Mouse (Mus musculus): ENCODE measurements around the gene Arpc3. TPM values are rescaled to one million over a fixed set of nuclear protein-coding genes. Genes with fewer than 3 reads are reported as not detected.

Arpc3 gene
- polyA plus RNA-seq (2012; rRNA removed): 294 and 320 TPM in 2 replicates

DNA sequence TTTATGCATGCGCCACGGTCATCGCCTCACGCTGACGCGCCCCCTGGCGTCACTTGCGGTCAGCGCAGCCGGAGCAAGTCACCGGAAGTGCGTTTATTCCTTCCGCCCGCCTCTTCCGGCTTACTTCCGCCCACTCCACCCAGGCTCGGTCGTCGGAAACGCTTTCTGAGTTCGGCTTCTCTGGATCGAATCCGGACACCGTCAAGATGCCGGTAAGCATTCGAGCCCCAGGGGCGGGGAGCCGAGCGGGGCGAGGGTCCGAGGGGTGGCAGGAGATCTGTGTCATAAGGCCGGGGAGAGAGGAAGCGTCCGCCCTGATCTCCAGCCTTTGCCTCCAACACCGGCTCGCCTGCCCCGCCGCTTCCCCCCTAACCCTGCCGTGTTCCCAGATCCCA, at the start of gene Arpc3:
Gene Arpc3 (plus strand): TSS at position 93 of the 395 bp plus-strand sequence.
- TF ChIP-seq POLR2A (IDR thresholded peaks at IDR 0.05; ENCODE audit: extremely low read depth, insufficient read depth, low read length) (peak; percentile 92), CTCF (IDR thresholded peaks at IDR 0.05; ENCODE audit: extremely low read depth, insufficient read depth, low read length) (peak; percentile 84)
- Histone ChIP-seq H3K4me3 (ENCODE audit: insufficient read depth, low read length) (peak within 1 kb of the TSS; percentile 89), H3K27ac (ENCODE audit: insufficient read depth, low read length) (0 out of 2 replicates have a peak within 1 kb of the TSS, but pooled peaks have one; percentile 2), H3K4me1 (ENCODE audit: control insufficient read depth, insufficient read depth, low read length) (peaks cover 4% of the 10 kb centered on the region; the same call in 1 of the 2 replicates)

DNA sequence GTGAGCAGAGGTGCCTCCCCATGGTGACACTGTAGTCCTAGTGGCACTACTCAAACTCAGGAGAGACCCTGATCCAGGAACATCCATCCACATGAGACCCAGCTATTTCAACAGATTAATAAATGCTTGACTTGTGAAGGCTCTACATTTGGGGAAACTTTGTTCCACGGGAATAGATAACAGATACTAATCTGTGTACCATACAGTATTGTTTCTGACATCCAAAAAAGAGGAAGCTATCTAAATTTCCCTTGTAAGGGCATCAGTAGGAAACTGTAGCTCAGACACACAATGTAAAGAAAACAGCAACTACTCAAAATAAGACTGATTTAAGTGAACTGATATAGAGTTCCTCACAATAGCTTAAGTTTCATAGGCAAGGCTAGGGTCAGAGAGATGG, 48.8 kb upstream of the Arpc3 start:
- no peak for TF ChIP-seq POLR2A (IDR thresholded peaks at IDR 0.05; ENCODE audit: extremely low read depth, insufficient read depth, low read length)
- no peak for TF ChIP-seq CTCF (IDR thresholded peaks at IDR 0.05; ENCODE audit: extremely low read depth, insufficient read depth, low read length)
- Histone ChIP-seq H3K4me3 (ENCODE audit: insufficient read depth, low read length) (no peak overlapping the region), H3K27ac (ENCODE audit: insufficient read depth, low read length) (no peak overlapping the region), H3K4me1 (ENCODE audit: control insufficient read depth, insufficient read depth, low read length) (no peaks in the 10 kb centered on the region)

DNA sequence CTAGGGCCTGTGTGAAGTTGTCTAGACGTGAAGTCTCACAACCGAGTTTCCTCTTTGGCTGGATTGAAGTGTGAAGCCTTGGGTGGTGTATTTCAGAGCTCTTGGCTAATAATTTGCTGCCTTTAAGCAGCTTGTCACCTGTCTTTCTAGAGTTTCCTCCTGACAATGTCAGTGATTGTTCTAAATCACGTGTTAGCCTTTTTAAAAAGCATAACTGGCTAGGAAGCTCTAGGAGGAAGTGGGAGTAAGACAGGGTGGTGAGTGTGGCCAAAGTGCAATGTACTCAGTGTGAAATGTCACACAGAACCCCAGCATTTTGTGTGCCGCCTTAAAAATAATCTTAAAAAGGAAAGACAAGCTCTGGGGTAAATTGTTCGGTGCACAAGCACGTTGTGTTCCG, 47.9 kb upstream of the Arpc3 start:
- TF ChIP-seq POLR2A (IDR thresholded peaks at IDR 0.05; ENCODE audit: extremely low read depth, insufficient read depth, low read length): no peak
- H3K27ac ChIP-seq (ENCODE audit: insufficient read depth, low read length): no peak overlapping the region
- H3K4me1 ChIP-seq (ENCODE audit: control insufficient read depth, insufficient read depth, low read length): no peaks in the 10 kb centered on the region
- no peak overlapping the region for H3K4me3 ChIP-seq (ENCODE audit: insufficient read depth, low read length)

DNA sequence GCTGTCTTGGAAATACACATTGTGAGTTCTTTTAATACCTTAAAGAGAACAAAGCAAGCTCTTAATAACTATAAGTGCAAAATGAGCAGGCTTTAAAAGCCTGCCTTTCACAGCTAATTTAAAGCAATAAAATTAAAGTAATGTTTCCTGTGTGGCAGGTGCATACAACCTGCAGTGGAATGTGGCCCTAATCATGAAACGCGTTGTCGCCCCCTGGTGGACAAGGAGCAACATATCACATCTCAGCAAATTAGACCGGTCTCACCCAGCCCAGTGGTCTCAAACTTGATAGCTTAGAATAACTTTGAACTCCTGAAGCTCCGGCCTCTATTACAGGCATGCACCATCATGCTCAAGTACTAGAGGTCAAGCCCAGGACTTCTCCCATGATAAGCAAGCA, 47.4 kb upstream of the Arpc3 start:
- H3K27ac ChIP-seq (ENCODE audit: insufficient read depth, low read length): no peak overlapping the region
- TF ChIP-seq CTCF (IDR thresholded peaks at IDR 0.05; ENCODE audit: extremely low read depth, insufficient read depth, low read length) (peak; percentile 87), POLR2A (IDR thresholded peaks at IDR 0.05; ENCODE audit: extremely low read depth, insufficient read depth, low read length) (no peak)
- no peaks in the 10 kb centered on the region for H3K4me1 ChIP-seq (ENCODE audit: control insufficient read depth, insufficient read depth, low read length)
- H3K4me3 ChIP-seq (ENCODE audit: insufficient read depth, low read length): no peak overlapping the region

DNA sequence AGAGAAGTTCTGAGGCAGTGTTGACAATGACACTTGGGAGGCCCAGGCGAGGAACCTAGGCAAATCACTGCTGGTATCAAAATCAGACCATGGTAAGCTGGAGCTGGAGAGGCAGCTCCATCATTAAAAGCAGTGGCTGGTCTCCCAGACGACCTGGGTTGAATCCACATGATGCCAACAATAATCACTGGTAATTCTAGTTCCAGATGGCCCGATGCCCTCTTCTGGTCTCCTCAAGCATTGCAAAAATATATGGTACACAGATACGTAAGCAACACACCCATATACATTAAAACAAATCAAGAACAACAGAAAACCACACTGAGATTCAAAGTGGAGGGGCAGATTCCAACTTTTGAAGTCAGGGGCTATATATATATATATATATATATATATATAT, 45.9 kb upstream of the Arpc3 start:
- no peak for TF ChIP-seq CTCF (IDR thresholded peaks at IDR 0.05; ENCODE audit: extremely low read depth, insufficient read depth, low read length)
- no peak for TF ChIP-seq POLR2A (IDR thresholded peaks at IDR 0.05; ENCODE audit: extremely low read depth, insufficient read depth, low read length)
- no peaks in the 10 kb centered on the region for H3K4me1 ChIP-seq (ENCODE audit: control insufficient read depth, insufficient read depth, low read length)
- no peak overlapping the region for H3K4me3 ChIP-seq (ENCODE audit: insufficient read depth, low read length)
- H3K27ac ChIP-seq (ENCODE audit: insufficient read depth, low read length): no peak overlapping the region

DNA sequence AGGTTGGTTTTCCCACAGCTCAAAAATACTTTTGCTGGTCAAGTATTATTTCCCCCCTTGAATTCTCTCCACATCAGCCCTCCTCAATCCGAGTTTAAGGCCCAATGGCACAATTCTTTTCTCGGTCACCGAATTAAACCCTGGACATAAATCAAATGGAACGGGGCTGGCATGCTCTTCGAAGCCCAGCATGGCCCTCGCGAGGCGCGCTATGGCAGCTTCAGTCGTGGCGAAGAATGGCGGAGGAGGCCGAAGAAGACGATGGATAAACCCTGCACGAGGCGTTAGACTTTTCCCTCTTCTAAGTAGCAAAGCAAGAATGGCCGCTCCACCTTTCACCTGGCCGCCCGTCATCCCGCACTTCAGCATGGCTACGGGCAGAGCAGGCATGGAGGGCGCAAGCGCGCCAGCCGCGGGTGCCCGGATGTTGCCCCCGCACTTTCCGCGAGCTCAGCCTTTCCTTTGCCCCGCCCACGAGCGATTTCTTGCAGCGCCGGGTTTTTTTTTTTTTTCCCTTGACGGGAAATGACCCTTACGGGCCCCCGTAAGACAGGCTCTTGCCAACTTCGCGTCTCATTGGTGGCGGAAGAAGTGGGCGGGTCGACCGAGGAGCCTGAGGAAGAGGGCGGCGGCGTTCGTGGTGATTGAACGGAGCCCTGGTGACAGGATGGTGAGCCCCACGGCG, 37.7 kb upstream of the Arpc3 start, which contains the start of the genes Rad9b and Vps29:
Gene Rad9b (minus strand): TSS at position 427 of the 685 bp plus-strand sequence.
Gene Vps29 (plus strand): TSS at position 563 of the 685 bp plus-strand sequence.
- Histone ChIP-seq H3K4me1 (ENCODE audit: control insufficient read depth, insufficient read depth, low read length) (peaks cover 3% of the 10 kb centered on the region), H3K27ac (ENCODE audit: insufficient read depth, low read length) (peak within 1 kb of the TSS; percentile 79), H3K4me3 (ENCODE audit: insufficient read depth, low read length) (peak within 1 kb of the TSS; percentile 91)
- TF ChIP-seq POLR2A (IDR thresholded peaks at IDR 0.05; ENCODE audit: extremely low read depth, insufficient read depth, low read length): peak; percentile 46
- TF ChIP-seq CTCF (IDR thresholded peaks at IDR 0.05; ENCODE audit: extremely low read depth, insufficient read depth, low read length): no peak

DNA sequence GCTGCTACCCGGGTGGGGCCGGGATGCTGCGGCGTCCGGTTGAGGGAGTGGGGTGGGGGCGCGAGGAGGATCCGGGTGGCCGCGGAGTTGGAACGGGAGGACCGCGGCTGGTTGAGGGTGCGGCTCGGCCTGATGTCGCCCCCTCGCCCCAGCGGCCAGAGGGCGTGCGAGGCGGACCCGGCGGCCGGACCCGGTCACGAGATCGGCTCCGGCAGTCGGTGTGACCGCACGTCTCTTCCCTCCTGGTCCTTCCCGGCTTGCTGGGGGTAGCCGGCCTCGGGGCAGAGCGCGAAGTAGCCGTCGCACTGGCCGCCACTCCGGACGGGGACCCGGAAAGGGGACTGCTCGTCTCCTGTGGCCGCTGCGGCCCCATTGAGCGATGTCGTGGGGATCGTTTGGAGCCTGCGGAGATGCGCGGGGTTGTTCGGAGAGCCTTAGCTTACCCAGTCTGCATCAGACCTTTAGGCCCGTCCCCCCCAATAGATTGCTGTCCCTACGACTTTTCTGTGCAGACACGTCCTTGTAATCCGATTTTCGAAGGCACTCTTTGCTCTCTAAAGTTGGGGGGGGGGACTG, 37.1 kb upstream of the Arpc3 start:
- peaks cover 3% of the 10 kb centered on the region for H3K4me1 ChIP-seq (ENCODE audit: control insufficient read depth, insufficient read depth, low read length)

DNA sequence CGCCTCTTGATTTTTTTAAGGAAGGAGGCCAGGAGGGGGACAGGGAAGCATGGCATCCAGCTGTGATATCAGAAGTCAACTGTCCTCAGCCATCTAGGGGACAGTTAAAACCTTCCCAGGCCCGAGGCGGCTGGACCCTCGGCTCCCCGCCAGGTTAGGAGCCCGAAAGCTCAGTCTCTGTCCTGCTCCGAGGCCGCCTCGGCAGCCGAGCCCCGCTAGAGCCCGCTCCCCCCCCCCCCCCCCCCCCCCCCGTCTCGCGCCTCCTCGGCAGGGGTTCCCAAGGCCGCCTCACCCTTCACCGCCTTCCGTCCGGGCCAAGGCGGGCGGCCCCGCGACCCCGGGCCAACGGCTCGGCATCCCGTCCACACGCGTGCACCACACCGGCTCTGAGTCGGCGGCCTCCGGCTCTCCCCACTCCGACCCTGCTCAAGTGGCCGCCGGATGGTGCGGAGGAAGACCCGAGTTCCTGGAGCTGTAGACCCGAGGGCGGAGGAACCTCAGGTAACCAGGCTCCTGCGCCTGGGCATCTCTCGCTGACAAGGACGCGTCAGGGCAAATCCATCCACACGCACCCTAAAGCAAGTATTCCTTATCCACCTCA, 20.0 kb upstream of the Arpc3 start, which contains the start of gene Gpn3:
Gene Gpn3 (plus strand): TSS at position 286 of the 601 bp plus-strand sequence.
- Histone ChIP-seq H3K27ac (ENCODE audit: insufficient read depth, low read length) (peak within 1 kb of the TSS; percentile 75; the same call in 1 of the 2 replicates), H3K4me1 (ENCODE audit: control insufficient read depth, insufficient read depth, low read length) (peaks cover 2% of the 10 kb centered on the region; the same call in 1 of the 2 replicates), H3K4me3 (ENCODE audit: insufficient read depth, low read length) (peak within 1 kb of the TSS; percentile 75)
- TF ChIP-seq POLR2A (IDR thresholded peaks at IDR 0.05; ENCODE audit: extremely low read depth, insufficient read depth, low read length) (no peak), CTCF (IDR thresholded peaks at IDR 0.05; ENCODE audit: extremely low read depth, insufficient read depth, low read length) (no peak)

More for the DNA sequence above, 37.1 kb upstream of the Arpc3 start:
- TF ChIP-seq CTCF (IDR thresholded peaks at IDR 0.05; ENCODE audit: extremely low read depth, insufficient read depth, low read length) (no peak), POLR2A (IDR thresholded peaks at IDR 0.05; ENCODE audit: extremely low read depth, insufficient read depth, low read length) (no peak)
- Histone ChIP-seq H3K27ac (ENCODE audit: insufficient read depth, low read length) (peak overlapping the region; percentile 79), H3K4me3 (ENCODE audit: insufficient read depth, low read length) (peak overlapping the region; percentile 91)

DNA sequence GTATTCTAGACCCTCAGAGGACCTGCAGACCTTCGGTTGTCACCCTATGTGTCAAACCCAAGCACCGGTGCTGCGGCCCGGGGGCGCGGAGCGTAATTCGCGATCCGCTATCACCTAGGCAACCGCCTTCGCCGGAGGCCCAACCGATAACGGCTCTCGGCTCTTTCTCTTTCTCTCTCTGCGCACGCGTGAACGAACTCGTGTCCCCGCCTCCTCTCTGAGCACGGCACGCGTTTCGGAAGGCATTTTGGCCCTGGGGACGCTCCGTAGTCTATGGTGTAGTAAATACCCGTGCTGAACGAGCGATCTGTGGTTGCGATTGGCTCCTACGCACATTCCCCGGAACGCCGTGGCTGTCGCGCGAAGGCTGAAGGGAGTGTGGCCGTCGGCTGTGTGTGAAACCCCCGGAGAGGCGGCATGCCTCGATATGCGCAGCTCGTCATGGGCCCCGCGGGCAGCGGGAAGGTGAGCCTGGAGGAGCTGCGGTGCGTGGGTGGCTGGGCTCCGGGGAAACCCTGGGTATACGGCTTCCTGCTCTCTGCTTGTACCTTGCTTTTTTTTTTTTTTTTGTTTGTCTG, 19.4 kb upstream of the Arpc3 start, which contains the start of gene Fam216a:
Gene Fam216a (minus strand): TSS at position 173 of the 578 bp plus-strand sequence.
- Histone ChIP-seq H3K4me3 (ENCODE audit: insufficient read depth, low read length) (peak within 1 kb of the TSS; percentile 75), H3K4me1 (ENCODE audit: control insufficient read depth, insufficient read depth, low read length) (peaks cover 2% of the 10 kb centered on the region; the same call in 1 of the 2 replicates), H3K27ac (ENCODE audit: insufficient read depth, low read length) (peak within 1 kb of the TSS; percentile 75; the same call in 1 of the 2 replicates)
- TF ChIP-seq CTCF (IDR thresholded peaks at IDR 0.05; ENCODE audit: extremely low read depth, insufficient read depth, low read length) (no peak), POLR2A (IDR thresholded peaks at IDR 0.05; ENCODE audit: extremely low read depth, insufficient read depth, low read length) (peak; percentile 87)

All from cortical plate, adult 2 months (tissue).